Mouse (Mus musculus): ENCODE measurements around the gene Cables2.

The Cables2 gene

DNA sequence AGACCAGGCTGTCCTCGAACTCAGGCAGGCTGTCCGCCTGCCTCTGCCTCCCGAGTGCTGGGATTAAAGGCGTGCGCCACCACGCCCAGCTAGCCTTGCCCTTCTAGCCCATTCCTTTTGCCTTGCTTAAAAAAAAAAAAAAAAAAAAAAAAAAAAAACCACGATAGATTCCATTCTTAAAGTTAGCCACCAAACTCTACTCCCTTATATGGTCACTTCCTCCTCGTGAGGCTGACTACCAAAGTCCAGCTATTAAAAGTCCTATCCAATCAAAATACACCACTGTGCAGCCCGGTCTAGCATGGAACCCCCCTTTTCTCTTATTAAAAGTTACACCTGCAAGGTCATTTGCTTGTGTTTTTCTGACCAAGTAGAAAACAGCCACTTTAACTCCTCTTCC is 17.6 kb downstream of the Cables2 start:
- no peak for DNase-seq (ENCODE audit: low read depth, low spot score)

DNA sequence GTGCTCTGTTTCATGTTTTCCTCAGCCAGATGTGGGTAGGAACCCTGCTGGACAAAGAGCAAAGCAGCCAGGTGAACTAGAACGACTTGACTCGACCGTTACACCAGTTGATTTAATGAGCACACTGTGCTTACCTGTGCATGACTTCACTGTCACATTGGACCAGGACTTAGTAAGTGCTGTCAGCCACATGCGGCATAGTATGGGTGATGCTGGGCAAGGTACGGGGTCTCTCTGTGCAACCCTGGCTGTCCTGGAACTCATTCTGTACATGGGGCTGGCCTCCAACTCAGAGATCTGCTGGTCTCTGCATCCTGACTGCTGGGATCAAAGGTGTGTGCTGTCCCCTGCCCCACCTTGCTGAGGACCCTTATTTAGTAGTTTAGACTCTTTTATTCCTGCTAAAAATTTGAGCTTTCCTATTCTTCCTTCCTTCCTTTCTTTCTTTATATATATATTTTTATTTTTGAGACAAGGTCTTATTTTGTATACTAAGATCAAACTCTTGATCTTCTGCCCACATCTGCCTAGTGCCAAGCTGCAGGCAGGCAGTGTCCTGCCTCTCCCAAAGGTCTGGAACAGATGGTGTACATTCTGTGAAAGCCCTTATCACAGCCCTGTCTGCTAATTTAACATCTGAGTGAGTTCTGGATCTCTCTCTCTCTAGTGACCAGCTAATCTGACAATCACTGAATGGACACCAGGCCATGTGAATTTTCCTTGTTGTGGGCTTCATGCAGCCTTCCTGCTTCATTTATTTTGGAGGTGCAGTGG is 18.7 kb downstream of the Cables2 start:
- no peak for DNase-seq (ENCODE audit: low read depth, low spot score)

GRCm38 (mm10) chr2:180251838-180252237 is 21.5 kb downstream of the Cables2 start:
- no peak for DNase-seq (ENCODE audit: low read depth, low spot score)

DNA sequence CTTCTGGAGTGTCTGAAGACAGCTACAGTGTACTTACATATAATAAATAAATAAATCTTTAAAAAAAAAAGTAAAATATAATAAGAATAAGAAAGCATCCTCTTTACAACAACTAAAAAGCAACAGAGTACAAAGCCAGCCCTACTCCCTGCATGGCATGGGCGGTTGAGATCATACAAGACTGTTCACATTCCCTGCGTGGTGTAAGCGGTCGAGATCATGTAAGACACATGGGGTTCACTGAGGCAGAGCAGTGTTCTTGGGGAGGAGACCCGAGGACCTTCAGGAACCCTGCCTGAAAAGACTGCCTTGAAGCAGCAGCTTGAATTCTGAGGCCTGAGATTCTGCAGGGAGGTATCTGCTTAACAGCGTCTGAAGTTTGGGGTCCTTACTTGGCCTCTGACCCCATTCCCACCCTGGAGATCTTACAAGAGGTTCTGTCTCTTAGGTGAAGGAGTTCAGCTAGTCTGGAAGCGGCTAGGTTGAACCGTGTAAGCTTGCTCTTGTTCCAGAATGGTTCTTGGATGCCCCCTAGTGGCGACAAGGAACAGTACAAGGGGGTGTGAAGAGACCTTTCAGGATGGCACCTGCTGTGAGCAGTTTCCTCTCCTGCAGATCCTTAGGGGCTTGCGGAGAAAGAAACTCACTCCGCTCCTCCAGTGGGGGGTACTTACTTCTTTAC is 22.2 kb downstream of the Cables2 start:
- DNase-seq (ENCODE audit: low read depth, low spot score) = peak; percentile 81

DNA sequence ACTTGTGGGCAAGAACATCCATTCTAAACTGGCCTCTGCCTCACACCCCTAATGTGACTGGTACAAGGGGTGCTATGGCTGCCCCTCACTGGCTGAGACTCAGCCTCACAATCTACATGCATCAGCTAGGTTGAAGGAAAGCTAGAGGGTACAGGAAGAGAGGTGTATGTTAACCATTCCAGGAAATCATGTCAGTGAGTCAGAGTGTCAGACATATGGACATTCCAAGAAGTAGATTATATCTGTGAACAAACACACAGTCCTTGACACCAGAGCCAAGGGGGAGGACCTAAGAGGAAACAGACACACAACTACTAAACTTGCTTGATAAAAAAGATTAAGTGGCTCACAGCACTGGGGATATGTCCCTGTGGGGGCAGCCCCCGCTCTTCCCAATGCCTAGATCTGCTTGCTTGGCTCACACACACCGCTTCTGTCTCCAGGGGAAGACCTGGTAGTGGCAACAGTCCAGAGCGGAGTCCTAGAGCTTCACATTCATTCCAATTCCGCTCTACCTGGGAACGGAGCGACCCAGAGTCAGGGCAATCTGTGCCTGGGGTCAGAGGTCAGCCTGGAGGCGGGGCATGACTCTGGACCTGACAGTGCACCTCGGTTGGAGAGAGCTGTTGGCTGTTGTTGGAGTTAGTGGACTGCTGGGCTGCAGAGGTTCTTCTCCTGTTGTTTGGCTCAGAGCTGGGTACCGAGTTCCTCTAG is 24.2 kb downstream of the Cables2 start:
- DNase-seq (ENCODE audit: low read depth, low spot score) = no peak

GRCm38 (mm10) chr2:180247916-180248315 is 25.4 kb downstream of the Cables2 start:
- no peak for DNase-seq (ENCODE audit: low read depth, low spot score)

DNA sequence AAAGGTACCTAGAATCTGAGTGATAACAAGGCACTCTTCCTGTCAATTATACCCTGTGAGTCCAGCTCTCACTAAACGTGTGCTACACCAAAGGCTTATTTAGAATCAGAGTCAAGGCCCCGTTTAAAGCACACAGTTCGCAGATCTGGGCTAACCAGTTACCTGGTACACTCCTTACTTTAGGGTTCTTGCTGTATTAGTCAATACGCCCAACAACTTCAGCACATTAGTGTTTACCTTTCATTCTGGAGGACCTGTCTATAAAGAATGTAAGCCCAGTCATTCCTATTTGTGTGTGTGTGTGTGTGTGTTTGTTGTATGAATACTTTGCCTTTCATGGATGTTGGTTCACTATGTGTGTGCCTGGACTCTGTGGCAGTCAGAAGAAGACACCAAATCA is 30.2 kb downstream of the Cables2 start:
- DNase-seq (ENCODE audit: low read depth, low spot score) = no peak

DNA sequence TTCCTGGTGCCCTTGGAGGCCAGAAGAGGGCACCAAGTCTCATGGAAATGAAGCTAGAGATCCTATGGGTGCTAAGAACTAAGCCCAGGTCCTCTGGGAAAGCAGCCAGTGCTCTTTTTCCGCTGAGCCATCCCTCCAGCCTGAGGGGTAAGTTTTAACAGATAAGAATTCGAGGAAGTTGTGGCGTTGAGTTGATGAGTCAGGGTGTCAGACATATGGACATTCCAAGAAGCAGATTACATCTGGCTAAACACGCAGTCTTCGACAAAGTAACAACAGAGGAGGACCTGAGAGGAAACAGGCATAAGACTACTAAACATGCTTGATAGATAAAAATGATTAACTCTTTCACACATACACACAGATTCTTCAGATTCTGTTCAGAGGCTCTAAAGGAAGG is 34.7 kb downstream of the Cables2 start:
- DNase-seq (ENCODE audit: low read depth, low spot score) = no peak

DNA sequence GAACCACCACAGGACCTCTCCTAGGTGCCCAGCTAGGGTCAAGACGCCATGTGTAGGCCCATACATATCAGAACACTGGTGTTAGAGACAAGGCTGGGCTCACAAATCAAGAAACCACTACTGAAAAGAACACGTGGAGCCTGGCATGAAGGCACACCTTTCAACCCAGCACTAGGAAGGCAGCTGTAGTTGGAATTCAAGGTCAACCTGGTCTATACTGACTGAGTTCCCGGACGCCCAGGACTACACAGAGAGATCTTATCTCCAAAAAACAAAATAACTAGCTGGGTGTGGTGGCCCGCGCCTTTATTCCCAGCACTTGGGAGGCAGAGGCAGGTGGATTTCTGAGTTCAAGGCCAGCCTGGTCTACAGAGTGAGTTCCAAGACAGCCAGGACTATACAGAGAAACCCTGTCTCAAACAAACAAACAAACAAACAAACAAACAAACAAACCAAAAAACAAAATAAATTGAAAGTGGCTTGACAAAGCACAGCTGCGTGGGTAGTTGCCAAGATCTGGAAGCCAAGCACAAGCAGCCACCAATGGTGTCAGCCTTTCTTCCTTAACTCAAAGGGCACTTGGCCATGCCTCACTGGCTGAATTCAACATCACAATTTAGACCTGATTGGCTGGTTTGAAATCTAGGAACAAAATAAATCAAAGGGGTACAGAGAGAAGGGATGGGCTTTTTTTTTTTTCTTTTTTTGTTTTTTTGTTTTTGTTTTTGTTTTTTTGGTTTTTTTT is 35.5 kb downstream of the Cables2 start:
- no peak for DNase-seq (ENCODE audit: low read depth, low spot score)

DNA sequence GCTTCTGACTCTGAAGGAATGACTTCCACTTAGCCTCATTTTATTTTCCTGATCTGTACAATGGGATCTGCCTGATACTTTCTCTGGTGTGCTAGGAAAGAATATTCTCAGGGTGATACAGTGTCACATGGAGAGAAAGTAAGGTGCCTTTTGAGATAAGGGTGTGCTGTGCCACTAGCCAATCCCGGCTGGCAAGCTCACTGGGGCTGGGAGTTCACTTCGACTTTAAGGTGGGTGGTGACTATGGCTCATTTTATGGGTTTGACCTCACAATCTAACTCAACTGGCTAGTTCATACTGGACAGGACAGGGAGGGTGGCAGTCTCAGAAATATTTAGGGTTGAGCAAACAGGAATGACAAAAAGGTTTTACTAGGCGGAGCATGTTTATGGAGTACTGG is 36.4 kb downstream of the Cables2 start:
- DNase-seq (ENCODE audit: low read depth, low spot score) = no peak

GRCm38 (mm10) chr2:180236500-180236899 is 36.8 kb downstream of the Cables2 start:
- DNase-seq (ENCODE audit: low read depth, low spot score) = no peak

GRCm38 (mm10) chr2:180235788-180236187 is 37.5 kb downstream of the Cables2 start:
- no peak for DNase-seq (ENCODE audit: low read depth, low spot score)

- DNase-seq (ENCODE audit: low read depth, low spot score) = no peak
Measured at GRCm38 (mm10) chr2:180234980-180235379, 38.3 kb downstream of the Cables2 start.

GRCm38 (mm10) chr2:180234353-180234752 is 38.9 kb downstream of the Cables2 start:
- no peak for DNase-seq (ENCODE audit: low read depth, low spot score)

DNA sequence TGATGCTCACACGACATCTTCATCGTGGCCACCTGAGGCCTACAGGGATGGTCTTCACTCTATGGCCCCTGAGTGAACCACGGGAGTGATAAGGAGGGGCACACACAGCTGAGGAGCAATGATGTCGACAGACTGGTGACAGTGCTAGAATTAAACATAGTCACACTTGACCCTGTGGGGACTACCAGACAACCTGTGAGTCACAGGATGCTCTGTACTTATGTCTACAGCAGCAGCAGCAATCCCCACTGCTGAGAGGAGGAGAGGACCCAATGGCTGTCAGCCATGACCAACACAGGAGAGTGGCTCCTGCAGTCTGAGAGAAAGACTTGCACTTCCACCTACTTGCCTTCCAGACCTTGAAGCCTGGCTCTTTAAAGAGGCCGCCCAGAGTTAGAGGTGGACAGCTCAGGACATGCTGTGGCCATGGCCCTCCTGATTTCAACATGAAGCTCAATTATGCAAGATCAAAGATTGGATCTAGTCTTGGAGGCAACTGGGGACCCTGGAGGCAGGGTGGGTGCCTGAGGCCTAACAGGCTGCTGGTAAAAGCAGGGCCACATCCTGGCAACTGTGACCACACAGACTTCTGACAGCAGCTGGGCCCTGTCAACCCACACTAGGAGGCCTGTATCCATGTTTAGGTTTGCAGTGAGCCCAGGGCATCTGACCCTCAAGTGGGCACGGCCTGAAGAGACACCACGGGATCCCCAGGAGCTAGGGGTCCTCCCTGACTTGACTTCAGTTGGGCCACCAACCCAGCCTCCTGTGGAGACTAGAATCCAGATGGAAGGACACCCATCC is 40.0 kb downstream of the Cables2 start:
- no peak for DNase-seq (ENCODE audit: low read depth, low spot score)

GRCm38 (mm10) chr2:180230482-180230881 is 42.8 kb downstream of the Cables2 start:
- no peak for DNase-seq (ENCODE audit: low read depth, low spot score)

DNA sequence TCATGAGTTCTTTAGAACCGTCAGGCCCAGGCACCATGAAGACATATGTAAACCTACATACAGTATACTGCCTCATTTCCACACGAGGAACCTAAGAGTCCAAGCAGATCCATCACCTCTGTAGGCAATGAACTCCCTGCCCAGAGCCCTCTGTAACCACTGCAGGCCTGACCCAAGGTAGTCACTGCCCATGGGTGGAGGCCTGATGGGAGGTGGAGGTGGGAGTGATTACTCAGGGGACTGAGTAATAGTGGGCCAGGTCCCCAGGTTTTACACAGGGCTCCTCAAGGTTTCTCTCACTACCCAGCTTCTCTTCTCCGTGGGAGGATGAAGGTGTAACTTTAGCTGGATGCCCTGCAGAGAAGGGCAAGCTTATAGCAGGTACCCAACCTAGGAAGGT is 44.2 kb downstream of the Cables2 start:
- DNase-seq (ENCODE audit: low read depth, low spot score) = no peak

DNA sequence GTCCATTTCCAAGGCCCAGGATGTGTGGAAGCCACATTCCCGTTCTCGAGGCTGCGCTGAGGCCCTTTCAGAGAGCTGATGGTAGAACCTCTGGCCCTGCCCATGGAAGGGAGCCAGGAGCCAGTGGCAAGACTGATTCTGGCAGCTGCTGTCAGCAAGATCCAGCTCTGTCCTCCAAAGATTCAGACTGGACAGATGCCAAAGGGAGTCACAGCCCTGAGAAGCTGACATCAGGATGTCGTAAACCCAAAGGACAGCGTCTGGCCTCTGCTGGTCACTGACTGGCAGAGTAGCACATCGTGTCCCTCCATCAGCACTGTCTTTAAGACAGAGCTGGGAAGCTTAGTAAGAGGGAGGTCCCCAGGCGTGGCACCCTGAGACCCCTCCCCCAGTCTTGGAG is 44.7 kb downstream of the Cables2 start:
- no peak for DNase-seq (ENCODE audit: low read depth, low spot score)

DNA sequence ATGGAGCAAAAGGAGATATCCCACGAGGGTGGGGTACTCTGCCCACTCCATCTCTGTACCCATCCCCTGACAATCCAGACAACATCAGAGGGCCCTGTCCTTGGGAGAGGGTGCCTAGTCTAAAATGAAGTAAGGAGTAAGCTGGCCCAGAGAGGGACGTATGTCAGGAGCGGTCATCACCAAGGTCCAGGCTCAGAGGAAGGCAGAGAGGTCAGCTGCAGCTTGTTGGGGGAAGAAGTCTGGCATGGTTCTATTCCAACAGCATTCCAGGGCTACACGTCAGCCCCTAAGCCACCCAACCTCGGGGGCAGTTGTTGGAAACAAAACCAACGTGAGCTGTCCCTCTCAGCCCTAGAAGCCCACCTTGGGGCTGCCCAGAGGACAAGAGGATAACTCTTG is 45.2 kb downstream of the Cables2 start:
- no peak for DNase-seq (ENCODE audit: low read depth, low spot score)

DNA sequence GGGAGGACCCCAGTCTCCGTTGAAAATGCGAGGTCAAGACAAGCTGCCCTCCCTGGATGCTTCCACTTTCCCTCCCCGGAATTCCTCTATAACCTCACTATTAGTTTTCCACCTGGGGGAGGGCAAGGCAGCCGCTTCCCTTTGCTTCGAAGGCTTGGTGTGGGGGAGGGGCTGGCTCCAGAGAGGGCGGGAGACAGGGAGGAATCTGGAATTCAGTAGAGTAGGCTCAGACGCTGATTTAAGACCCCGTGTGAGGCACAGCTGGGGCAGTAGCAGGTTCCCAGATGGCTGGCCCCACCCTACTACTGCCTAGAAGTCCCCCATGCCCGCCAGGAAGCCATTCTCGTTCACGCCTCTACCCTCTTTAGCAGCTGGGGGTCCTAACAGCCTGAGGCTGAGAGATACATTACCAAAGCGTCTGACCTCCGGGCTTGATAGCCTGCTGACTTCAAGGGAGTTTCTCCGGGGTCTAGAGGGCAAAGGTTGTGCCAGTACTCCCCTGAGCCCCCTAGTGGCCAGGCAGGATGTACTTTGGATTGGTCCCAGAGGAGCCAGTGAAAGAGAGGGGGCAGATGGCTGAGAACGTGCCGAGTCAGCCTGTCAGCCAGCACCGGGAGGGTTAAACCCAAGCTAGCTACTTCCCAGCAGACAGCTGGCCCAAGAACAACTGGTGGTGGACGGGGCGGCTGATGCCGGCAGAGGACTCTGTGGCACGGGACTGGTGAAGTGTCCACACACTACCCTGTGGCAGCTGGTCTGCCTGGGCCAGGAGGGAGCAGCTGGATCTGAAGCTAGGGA is 45.8 kb downstream of the Cables2 start:
- peak; percentile 91 for DNase-seq (ENCODE audit: low read depth, low spot score)
